Mouse (Mus musculus) adrenal gland, postnatal 4 days (tissue): Measurements from ENCODE around the gene Zbtb21. TPM values are rescaled to one million over a fixed set of nuclear protein-coding genes. Genes with fewer than 3 reads are reported as not detected.
"Not testable (repeated sequence)": the region's sequence is repeated elsewhere in the genome, so short reads cannot be mapped to it uniquely, and the experiment has no call there.

Experiments
- DNase-seq, 2 experiments: peaks; one replicate each; pipeline ENCODE4 v3.0.0; 2021 to 2022; ENCODE audit warnings: low spot score in 2 of 2, mixed read lengths in 2 of 2
- long read RNA-seq, 2 experiments: library from polyadenylated mRNA; stranded (forward); transcript quantifications; one replicate each; pipeline ENCODE4 v2.0.0; 2021
- total RNA-seq, 2 experiments: library from RNA; stranded (reverse); gene quantifications; 2 replicates each; pipeline ENCODE4 v1.2.3; 2021

Zbtb21 gene
- 10 to 100 TPM; 29.7 to 32.0 TPM for total RNA-seq
- long read RNA-seq, experiment 1, full-length matches to known transcripts, result 3 of 8 reads
- long read RNA-seq, experiment 1, partial matches to known transcripts, result 0 of 8 reads
- long read RNA-seq, experiment 1, other reads (novel, unspliced or antisense), result 5 of 8 reads
- long read RNA-seq, experiment 2, full-length matches to known transcripts, result 5 of 19 reads
- long read RNA-seq, experiment 2, partial matches to known transcripts, result 0 of 19 reads
- long read RNA-seq, experiment 2, other reads (novel, unspliced or antisense), result 14 of 19 reads

DNA sequence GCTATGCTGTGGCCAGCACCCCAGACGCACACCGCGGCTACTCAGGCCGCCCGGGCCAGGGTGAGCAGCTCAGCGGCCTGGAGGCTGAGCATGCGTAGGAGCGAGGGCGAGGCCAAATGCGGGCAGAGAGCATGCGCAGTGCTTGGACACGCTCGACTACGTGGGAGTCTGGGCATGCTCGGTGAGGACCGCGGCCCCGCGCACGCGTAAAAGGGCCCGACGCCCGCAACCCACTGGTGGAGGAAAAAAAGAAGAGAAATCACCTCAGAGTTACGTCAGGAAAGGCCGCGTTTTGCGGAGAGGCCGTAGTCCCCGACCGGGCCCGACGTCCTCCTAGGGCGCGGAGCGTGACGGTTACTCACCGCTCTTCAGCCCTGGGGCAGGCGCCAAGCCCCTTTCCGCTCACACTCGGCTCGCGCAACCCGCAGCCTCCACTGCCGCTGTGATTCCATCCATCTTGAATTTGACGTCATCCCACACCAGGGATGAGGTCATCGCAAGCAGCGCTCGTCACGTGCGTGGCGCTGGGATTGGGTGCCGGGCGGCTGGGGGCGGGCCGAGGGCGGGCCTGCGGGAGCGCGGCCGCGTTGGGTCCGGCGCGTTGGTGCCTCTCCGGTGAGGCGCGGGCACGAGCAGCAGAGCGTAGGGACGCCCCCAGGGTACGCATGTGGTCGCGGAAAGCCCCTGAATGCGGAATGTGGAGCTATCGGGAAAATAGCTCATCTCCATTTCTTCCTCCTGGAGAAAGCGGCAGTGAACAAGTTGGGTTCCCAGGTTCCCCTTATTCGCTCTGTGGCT is at the start of gene Zbtb21, which contains the start of gene C2cd2:
Gene Zbtb21 (minus strand): TSS at position 472 of the 798 bp plus-strand sequence.
Gene C2cd2 (minus strand): TSS at position 448 of the 798 bp plus-strand sequence.
- peak; percentile 92 to 96 for DNase-seq

DNA sequence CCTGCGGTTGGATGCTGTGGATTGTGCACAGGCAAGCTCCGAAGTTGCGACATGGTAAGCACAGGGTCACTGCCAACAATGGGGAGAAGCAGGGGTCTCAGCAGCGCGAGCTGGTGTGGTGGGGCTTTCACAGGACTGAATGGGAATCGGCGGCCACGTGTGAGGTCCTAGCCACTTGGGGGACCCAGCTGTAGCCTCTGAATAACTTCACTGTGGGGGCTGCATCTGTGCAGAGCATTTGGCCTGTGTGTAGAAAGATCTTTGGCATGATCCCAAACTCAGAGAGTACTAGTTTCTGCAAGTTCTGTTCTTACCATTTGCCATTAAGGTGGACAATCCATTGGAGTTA is 34.9 kb upstream of the Zbtb21 start:
- DNase-seq, result not testable (repeated sequence)

DNA sequence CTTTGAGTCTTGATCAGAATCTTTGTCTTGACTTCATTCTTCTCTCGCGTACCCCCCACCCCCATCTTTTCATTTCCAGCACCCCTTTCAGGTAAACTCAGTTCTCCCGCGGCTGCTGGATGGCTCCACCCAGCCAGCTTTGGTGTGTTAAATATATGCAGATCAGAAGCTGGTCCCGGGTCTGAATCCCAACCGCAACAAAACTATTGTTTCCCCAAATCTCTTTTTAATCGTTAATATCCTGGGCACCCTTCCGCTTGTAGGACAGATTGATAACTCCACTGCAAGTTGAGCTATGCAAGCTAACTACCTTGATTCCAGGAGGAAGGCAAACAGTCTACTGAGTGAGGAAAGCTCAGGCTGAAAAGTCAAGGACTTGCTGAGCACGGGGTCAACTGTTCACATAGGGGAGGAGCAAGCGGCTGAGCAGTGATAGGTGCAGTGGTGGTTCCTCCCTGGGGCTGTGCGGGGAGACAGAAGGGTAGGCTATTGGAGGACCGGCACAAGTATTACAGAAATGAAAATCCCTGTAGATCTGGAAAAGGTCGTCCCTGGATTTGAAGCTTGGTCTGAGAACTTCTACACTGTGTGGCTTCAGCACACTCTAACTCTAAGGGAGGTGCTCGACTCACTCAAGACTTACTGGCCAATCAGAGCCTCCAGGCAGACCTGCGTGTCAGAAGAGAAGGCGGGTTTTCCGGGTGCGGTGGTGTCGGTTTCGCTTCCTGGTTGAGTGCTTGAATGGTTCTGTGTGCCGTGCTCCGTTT is 34.4 kb upstream of the Zbtb21 start, which contains the start of gene B230307C23Rik:
Gene B230307C23Rik (plus strand): TSS at position 700 of the 767 bp plus-strand sequence.
- peak; percentile 49 to 73 for DNase-seq

DNA sequence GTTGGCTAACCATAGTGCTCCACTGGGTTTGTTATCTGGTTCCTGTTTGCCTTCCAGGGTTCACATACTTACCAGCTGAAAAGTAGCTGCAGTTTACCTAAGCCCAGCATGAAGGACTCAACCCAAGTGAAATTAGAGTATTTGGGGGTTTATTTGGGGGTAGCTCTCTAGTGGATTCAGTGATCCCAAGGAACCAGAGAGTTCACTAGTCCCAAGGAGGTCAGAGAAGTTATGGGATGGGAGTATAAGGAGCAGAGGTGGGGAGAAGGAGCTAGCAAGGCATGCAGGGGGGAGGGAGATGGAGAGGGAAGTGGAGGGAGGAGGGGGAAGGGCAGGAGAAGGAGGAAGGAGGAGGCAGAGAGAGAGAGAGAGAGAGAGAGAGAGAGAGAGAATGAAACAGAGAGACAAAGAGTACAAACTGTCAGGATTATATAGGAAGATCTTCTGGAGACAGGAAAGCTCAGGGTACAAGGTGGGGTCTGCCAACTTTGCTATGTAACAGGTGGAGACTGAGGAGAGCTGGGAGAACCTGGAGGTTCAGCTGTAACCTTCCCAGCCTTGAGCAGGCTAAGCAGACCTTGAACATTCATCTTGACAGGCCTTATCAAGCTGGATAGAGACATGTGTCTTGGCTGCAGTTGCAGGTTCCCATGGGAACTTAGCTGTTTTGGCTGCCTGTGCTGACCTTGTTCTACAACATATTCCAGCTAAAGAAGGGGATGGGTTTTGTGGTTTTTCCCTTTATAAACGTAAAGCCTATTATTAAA is 33.6 kb upstream of the Zbtb21 start:
- DNase-seq, result peak in 1 of 2 experiments; percentile 28

DNA sequence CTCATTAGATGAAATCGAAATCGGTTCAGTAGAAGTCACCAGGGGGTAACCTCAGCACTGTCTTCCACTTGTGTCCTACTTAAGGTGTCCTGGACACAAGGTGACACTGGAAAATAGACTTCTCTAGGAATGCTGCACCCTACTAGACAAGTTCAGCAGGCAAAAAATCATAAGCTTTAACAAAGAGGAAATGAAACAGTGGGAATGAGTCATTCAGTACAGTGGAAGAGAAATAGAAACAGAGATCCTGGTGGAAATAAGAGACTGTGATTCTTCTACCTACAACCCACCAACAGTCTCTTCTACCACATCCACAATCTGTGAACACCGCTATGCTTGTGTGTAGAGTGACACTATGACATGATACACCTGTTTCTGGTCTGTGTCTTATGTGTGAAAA is 30.1 kb upstream of the Zbtb21 start:
- DNase-seq, result not testable (repeated sequence)

DNA sequence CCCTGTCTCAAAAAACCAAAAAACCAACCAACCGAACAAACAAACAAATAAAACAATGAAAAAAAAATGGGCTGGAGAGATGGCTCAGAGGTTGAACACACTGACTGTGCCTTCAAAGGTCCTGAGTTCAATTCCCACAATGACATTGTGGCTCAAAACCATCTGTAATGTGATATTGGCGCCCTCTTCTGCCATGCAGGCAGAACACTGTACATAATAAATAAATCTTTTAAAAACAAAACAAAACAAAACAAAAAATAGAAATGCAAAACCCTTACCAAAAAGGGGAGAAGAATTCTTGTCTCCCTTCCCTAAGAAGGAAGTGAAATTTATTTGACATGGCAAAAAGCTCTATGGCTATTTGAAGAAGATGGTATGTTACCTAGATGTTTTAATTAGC is 29.1 kb upstream of the Zbtb21 start:
- no peak for DNase-seq

DNA sequence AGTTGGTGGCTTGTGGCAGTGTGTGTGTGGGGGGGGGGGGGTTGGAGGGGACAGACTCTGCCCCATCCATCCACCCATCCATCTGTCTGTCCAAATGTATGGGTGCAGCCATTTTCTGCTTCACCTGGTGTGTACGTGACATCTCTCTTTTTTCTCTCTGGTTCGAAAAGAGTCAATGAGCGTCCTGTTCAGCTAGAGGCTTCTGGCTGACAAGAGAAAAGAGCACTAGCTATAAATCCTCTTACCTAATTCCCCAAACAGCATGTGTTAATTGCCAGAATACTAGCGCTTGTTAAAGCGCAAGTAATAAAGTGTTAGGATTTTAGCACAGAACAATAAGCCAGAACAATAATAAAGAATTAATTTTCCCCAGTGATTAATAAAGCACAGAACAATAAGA is 22.2 kb upstream of the Zbtb21 start:
- no peak for DNase-seq

DNA sequence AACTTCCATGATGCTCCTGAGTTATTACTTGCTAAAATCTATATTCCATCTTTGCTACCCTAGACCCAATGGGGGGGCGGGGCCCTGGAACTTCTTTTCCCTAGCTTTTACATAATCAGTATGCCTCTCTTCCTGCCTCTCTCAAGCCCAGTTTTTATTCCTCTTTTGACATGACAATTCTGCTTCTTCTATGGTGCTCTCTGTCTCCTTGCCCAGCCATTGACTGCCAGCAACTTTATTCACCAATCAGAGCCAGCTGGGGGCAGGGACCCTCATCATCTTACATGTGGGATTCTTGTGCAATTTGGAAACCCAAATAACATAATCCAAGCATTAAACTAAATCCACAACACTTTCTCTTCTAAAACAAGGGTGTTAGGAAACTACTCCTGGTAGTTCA is 18.9 kb upstream of the Zbtb21 start:
- no peak for DNase-seq

DNA sequence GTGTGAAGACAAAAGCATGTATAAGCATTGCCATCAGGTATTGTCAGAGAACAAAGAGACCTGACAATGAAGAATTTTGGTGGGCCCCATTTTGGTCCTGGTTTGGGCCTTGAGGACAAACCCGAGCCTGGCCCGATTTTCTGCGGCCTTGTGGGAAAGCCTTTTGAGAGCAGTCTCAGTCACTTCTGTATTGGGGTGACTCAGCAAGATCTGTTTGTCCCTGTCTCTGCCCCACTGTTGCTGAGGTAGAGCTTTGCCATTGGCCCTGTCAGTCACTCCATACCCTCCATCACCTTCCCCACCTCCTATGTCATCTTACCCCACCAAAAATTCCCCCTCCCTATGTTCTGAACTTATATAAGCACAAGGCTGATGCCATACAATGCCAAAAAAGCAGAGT is 15.3 kb upstream of the Zbtb21 start:
- DNase-seq, result no peak

DNA sequence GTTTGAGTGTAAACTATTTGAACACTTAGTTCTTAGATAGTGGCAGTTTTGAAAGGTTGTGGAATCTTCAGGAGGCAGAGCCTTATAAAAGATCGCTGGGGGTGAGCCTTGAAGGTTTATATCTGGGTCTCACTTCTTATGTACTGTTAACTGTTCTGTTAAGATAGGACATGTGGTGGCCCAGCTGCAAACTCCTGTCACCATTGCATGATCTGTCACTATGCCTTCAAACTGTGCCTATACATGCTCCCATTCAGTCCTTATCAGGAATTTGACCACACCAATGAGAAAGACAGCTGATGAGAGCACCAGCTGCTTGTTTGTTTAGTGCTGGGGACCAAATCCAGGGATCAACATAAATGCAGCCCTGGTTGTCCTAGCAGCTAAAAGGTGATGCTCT is 14.9 kb upstream of the Zbtb21 start:
- DNase-seq, result no peak

DNA sequence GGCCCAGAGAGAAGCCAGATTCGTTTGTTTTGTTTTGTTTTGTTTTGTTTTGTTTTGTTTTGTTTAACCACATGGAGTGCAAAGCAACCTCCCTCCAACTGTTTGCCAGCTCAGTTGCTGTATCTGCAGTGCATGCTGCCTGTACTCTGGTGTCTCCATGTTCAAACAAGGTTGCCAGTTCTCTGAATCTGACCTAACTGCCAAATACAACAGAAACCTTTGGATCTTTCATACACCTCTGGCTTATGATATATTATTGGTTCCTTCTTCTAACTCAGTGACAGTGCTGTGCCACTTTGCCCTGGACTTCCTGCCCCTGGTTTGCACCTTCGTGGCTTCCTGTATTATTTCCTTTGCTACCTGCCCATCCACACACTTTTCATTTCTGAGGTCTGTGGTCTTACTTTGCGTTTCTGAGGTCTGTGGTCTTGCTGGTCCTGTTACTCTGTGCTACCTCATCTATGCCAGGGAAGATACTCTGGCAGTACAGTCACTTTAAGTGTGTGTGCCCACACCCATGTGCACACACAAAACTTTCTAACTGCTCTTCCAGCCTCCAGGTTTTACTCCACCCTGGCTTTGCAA is 1.6 kb upstream of the Zbtb21 start:
- DNase-seq, result no peak

DNA sequence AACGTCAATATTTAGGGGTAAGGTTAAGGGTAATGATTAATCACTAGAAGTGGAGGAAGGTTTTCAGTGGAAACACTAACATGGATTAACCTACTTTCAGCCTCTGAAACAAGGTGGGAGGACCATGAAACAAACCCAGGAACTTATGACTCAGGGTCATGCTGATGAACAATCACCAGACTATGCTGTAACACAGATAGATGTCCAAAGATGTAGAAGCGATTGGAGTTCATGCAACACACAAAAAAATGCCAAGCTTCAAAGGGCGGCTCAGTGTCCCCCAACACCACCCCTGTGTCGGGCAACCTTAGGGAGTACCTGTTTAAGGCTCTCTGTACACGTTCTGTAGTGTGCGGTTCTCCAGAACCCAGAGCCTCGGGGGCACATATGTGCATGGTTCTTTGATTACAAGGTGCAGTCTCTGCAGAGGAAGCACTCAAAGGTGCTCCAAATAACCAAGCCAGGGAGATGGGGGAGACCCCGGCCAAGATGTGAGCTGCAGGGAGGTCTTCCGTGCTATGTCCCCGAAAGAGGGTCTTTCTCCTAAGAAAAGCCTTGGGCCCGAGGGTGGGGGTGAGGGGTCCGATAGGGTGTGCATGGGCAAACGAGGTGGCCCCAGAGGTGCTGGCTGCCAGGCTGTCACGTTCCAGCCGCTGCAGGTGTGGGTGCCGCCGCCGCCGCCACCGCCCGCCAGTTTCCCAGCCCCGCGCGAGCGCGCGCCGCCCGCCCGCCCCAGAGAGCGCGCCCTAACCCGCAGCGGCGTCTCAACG is 856 bp downstream of the Zbtb21 start:
- peak in 1 of 2 experiments; percentile 7 for DNase-seq

DNA sequence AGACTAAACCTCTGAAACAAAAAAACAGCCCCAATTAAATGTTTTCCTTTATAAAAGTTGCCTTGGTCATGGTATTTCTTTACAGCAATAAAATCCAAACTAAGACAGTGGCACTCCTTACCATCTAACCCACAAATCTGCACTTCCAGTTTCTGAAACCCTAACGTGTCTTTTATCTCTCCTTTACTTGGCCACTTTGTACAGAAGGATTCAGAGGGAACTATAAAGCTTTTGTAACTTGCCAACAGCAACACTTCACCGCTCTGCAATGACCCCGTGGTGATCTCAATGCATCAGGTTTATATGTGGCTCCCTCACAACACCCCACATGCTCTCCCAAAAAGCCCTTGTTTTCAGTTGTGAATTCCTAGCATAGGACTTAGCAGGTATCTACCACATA is 2.1 kb downstream of the Zbtb21 start:
- DNase-seq, result no peak

DNA sequence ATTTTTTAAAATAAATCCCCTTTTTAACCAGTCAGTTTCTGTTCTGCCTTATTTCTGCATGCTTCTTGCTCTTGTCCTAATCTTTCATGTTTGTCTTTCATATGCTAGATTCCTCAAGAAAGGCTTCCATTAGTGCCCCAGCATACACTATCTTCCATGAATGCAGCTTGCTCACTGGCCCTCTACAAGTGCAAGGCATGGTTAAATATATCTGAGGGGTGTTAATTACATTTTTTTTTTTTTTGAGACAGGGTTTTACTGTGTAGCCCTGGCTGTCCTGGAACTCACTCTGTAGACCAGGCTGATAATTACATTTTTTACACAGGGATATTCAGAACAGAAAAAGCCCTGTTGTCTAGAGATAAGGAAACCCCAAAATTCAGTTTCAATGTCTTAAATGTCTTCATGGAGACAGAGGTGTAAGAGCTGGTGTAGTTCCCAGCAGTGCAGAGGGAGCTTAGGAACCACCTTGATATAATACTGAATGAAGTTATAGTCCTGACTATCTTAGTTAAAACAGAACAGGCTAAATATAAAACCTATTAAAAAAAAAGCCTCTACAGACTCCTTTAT is 3.9 kb downstream of the Zbtb21 start:
- DNase-seq, result no peak

DNA sequence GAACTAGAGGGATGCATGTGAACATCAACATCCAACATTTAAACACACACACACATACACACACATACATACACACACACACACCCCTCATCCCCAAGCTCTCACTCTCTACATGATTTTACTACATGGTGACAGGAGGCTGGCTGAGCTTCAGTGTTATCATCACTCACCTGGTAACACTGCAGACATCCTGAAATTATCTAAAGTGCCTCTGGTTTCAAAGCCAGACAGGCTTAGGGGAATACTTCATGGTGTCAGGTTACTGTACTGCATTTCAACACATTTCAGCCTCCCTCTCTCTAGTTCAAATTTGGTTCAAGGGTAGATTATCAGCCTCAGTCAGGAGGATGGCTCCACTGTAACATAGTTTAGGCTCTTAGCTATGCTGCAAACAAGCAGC is 4.8 kb downstream of the Zbtb21 start:
- no peak for DNase-seq

DNA sequence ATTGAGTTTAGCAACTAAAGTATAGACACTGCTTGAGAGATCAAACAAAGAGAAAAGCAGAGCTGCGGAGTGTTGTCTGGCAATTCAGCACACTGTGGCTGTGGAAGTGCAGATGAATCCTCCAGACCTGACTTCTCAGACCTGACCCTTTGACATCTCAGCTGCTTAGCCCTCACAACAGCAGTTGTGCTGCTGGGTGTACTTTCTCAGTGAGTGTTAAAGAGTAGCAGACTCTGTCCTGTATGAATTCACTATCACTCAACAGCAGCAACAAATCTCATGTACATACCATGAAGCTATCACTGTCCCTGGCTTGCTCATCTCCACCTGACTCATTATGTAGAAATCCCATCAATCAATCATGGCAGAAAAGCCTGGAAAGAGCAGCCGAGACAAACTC is 6.4 kb downstream of the Zbtb21 start:
- DNase-seq, result no peak

DNA sequence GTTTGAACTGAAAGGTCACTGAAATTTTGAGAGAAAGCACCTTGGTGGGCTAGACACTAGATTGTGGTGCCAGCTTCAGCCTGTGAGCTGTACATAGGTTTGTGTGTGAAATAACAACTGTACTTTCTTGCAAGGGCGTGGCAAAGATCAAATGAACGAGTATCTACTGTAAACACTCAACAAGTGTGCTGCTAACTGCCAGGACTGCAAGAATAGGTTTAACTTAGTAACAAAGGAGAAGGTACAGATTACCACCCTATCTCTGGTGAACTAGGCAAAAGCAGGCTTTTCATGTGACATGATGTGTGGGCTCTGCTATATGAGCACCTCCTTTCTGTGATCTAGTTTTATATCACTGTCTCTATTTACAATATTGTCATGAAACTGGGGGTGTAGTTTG is 9.1 kb downstream of the Zbtb21 start:
- no peak for DNase-seq

DNA sequence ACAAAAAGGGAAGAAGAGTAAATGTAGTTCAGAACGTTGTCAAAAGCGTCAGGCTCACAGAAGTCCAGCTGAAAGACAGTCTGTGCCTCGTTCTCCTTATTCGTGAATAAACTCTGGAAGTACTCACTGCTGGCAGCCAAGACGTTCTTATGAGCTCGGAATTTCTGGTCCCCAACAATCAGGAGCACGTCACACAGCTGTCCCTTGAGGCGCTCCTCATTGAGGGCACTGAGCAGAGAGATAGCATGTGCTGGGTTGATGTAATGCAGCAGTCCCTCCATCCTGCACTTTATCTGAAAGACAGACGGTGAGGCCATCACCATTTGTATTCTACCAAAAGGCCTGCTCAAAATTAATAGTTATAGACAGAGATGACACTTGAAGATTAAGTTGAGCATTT is 9.6 kb downstream of the Zbtb21 start:
- no peak for DNase-seq

DNA sequence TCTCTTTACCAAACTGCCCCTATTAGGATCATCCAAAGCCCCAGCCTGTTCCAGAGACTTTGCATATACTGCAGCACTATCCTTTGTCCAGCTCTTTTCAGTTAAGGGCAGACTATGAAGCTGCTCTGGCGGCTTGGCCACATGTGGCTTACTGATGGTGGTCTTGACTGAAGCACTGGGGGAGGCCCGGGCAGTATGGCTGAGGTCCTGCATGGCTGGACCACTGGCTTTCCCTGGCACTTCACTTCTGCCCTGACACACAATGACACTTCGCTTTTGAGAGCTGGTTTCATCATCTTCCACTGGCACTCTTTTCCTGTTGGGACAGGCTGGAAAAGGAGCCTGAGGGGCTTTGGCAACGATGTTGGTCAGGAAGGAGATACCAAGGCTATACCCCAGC is 10.1 kb downstream of the Zbtb21 start:
- no peak for DNase-seq

DNA sequence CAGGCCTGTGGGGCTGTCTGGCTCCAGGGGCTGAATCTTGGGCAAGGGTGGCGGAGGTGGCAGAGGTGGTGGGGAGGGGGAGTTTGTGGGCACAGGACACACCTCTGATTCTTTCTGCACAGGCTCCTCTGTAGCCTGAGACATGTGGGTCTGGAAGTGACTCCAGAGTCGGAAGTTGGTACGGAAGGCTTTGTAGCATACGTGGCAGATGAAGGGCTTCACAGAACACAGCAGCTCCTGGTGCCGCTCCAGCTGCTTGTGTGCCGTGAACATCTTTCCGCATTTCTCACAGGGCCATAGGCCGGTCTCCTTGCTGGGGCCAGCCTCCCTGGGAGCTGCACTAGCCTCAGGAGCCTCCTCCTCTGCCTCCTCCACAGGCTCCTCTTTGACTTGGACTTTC is 12.4 kb downstream of the Zbtb21 start:
- DNase-seq, result no peak
